Mouse (Mus musculus): ENCODE measurements around the gene Lnx2.

Gene Lnx2

GRCm38 (mm10) chr5:147077305-147078034 lies 1.1 kb upstream of the Lnx2 start:
- DNase-seq (ENCODE audit: low read depth, low spot score): no peak

DNA sequence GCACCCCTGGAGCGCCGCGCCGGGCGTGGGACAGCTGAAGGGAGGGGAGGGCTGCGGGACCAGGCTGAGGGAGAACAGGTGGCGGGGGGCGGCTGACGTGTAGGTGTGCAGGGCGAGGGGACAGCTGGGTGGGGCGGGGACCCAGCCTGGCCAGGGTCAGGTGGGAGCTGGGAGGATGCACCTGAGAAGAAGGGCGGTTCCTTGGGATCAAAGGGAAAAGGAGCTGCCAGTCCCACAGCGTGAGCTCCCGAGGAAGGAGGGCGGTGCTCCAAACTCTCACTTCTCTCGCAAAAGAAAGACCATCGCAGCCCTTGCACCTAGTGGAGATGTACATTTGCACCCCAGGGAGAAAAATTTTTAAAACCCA lies 396 bp upstream of the Lnx2 start, which contains the start of gene Polr1d:
Polr1d (plus strand) TSS at position 252 of the 367 bp plus-strand sequence.
- no peak for DNase-seq (ENCODE audit: low read depth, low spot score)

DNA sequence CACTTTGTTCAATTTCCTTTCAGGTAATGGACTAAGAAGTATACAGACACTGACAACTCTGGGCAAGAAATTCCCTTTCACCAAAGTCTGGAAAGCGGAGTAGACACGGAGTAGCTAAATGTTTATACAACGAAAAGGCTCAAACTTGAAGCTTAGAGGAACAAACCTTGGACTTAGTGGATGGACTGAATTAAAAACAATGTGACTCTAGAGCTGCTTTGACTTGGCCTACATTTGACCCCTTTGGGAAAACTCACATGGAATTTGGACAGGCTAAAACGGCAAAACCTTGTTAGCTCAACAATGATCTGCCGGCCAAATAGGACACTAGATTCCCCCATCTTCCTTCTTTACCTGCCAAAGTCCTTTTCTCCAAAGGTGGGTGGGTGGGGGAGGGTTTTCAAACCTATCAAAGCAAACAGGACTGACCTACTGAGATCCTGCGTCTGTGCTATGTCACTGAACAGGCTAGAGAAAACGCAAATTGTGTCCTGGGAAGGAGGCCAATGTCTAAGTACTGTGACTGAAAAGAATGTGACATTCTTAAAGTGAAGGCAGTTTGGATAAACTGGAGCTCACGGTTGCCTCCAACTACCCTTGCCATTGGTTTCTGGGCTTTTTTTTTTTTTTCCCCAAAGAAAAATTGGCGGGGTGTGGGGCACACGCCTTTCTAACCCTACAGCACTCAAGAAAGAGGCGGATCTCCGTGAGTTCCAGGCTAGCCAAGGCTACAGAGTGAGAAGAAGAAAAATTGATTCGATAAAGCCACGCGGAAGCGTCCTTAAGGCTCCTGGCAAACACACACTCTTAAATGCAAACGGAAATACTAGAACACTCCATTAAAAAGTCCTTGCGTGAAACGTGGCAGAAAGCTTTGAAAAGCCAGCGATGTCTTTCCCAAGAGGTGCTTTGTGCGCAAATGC lies 1.0 kb downstream of the Lnx2 start:
- DNase-seq (ENCODE audit: low read depth, low spot score): no peak

- DNase-seq (ENCODE audit: low read depth, low spot score): no peak
These were observed 2.6 kb downstream of the Lnx2 start for GRCm38 (mm10) chr5:147073805-147074204.

GRCm38 (mm10) chr5:147071886-147072285 lies 4.5 kb downstream of the Lnx2 start:
- no peak for DNase-seq (ENCODE audit: low read depth, low spot score)

- no peak for DNase-seq (ENCODE audit: low read depth, low spot score)
These were observed 5.4 kb downstream of the Lnx2 start for GRCm38 (mm10) chr5:147070791-147071516.

DNA sequence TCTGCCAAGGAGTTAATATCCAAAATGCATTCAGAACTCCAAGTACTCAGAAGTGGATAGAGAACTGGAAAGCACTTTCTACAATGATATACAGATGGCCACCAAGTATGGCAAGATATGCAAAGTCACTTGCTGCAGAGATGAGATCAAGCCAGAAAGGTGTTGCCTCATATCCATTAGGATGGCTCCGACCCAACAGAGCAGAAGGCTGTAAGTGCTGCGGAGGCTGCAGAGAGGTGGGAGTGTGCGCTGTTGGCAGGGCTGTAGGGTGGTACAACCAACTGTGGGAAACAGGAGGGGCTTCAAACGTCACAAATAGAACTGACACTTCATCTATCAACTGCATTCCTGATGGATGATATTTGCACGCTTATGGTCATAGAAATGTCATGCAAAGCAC lies 7.5 kb downstream of the Lnx2 start:
- no peak for DNase-seq (ENCODE audit: low read depth, low spot score)

- no peak for DNase-seq (ENCODE audit: low read depth, low spot score)
These were observed 9.4 kb downstream of the Lnx2 start for GRCm38 (mm10) chr5:147066965-147067364.

DNA sequence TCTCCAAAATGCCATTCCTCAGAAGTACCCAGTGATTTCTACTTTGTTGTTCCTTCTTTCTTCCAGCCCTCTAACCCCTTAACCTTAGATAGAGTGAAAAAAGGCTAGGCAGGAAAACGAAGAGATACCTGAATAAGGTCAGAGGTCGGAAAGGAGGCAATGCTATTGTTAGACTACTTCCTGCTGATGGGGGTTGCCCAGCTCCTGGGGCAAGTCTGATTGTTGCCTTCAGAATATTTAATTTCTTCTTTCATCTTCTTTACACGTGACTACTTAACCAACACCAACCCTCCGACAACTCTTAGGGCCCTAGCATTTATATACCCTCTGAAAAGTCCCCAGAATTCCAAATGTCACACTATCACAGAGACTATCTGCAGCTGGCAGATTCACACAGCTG lies 10.3 kb downstream of the Lnx2 start:
- no peak for DNase-seq (ENCODE audit: low read depth, low spot score)

DNA sequence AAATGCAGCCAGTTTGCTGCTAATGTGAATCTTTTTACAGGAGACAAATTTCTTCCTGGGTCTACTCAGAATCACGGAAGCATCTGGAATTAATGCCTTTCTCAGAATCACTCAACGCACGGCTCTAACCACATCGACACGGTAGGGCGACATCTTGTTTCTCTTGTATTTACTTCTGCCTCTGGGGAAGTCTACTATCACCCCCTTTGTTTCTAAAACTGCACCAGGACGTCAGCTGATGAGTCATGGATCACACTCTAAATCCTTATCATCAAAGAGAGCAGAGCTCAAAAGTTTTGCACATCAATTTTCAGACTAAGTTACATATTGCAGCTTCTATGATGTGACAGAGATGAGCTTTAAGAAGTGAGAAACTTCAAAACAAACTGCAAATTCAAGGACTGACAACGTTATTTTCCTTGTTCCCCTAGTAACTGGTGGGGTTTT lies 13.1 kb downstream of the Lnx2 start:
- DNase-seq (ENCODE audit: low read depth, low spot score): no peak

- DNase-seq (ENCODE audit: low read depth, low spot score): no peak
These were observed 16.4 kb downstream of the Lnx2 start for GRCm38 (mm10) chr5:147060024-147060423.

DNA sequence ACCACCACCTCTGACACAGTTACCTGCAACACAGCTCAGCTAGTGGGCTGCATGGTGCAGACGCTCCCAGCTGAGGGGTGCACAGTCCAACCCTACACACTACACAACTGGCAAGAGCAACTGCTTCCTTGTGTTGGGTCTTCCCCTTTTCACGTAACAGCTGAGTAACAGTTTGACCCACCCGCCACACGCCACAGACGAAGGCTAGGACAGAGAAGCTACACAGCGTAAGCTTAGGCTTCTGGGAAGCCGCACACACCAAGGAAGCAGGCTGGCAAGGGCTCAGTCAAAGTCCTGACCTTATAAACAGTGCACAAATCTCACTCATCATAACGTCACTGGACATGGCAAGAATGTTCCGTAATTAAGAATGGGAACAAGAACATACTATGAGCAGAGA lies 17.1 kb downstream of the Lnx2 start:
- DNase-seq (ENCODE audit: low read depth, low spot score): no peak

DNA sequence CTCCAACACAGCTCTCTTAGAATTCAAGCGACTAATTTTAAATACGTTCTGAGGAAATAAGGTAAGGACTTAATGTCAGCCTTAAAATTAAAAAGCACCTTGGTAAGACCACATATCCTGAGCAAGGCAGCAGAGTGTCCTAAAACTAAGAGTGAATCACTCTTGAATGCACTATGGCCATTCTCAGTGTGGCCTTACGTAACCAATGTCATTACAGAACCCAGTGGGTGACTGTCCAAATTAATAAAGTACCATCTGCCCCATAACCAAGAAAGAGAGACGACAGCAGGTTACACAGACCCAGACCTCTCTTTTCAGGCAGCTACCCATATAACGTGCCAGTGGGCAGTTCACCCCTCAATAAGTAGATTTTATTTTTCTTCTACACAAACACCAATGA lies 17.7 kb downstream of the Lnx2 start:
- DNase-seq (ENCODE audit: low read depth, low spot score): no peak

GRCm38 (mm10) chr5:147057626-147058414 lies 18.6 kb downstream of the Lnx2 start:
- DNase-seq (ENCODE audit: low read depth, low spot score): no peak

GRCm38 (mm10) chr5:147056712-147057290 lies 19.6 kb downstream of the Lnx2 start:
- DNase-seq (ENCODE audit: low read depth, low spot score): no peak

DNA sequence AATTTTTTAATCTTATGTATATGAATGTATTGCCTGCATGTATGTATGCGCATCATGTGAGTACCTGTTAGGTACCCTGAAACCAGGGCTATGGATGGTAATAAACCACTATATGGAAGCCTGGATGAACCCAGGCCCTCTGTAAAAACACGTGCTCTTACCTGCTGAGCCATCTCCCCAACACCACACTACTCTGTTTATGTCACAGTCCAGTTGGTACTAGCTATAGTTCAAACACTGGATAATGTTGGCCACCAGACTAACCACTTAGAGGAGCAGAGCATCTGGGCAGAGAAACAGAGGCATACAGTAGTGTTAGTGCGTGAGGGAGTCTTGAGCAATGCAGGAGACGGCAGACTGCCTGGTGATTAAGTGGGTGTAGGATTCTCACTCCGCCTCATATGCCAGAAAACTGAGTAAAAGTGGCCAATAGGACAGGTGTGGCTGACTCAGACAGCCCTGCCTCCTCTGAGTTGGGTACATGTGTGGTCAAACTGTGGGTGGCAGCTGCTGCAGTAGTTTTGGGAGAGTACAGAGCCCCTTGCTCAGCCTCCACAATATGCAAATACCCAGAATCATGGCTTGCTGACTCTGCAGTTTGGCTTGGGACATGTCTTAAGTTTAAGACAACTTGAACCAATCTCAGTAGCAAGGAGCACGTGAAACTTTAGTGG lies 20.7 kb downstream of the Lnx2 start:
- DNase-seq (ENCODE audit: low read depth, low spot score): no peak

DNA sequence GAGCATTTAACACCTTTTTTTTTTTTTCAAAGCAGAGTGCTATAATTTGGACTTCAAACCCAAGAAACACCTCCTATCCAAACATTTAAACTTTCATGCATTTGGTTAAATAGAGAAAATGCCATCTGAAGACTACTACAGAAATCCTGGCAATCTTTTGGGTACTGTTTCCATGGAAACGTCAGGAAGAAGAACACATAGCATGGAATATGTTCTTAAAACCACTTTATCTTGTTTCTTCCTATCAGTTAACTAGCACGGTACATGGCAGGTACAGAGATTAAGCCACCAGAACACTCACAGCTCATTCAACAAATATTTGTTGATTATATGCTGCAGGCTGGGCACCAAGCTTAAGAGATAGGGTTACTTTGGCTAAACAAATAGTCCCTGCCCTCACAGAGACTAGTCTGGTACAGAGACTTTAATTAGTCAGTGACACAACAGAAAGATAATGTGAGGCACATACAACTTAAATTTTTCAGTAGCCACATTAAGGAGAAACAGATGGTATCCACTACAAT lies 21.6 kb downstream of the Lnx2 start:
- no peak for DNase-seq (ENCODE audit: low read depth, low spot score)

DNA sequence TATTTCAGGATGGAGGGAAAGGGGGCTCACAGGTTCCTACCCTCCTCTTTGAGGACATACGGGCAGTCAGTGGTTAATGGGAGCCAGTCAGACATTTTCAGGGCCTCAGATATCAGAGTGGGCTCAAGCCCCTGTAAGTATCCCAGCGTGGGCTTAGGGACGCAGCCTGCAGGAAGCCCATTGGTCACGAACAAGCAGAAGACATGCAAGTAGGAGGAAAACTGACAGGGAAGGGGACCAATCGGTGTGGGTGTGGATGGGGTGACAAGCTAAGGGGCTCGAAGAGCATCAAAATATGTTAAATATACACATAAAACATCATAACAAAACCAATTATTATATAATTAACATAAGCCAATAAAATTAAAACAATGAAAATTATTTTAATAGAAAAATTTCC lies 22.1 kb downstream of the Lnx2 start:
- DNase-seq (ENCODE audit: low read depth, low spot score): no peak

DNA sequence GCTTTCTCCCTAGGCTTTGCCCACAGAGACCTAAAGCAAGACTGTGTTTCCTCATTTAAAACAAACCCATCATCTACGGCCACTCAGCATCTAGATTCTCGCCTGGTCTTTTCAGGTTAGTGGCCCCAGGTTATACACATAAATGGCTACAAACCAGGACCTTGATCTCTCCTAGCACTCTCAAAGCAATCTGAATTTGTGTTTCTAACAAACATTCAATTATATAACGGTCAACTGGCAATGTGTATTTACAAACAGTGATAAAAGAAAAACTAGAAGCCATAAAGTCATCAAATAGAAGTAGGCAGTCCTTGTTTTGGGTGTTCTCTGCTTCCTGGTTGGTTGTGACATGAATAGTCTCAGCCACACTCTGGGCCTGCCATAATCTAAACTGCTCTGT lies 22.9 kb downstream of the Lnx2 start:
- no peak for DNase-seq (ENCODE audit: low read depth, low spot score)

DNA sequence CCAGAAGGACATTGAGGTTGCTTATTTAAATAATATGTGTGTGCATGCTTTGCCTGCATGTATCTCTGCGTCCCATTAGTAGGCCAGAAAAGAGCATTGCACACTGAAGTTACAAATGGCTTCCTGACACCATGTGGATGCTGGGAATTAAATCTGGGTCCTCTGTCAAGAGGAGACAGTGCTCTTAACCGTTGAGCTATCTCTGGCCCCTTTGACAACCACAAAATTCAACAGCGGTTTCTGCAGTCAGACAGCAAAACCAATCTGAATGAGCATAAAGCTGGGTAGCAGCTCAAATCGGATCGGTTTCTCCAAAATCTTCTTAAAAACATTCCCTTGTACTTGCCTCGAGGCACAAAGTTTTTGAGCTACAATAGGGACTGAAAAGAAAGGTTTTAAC lies 23.3 kb downstream of the Lnx2 start:
- DNase-seq (ENCODE audit: low read depth, low spot score): no peak

Measured in brain, embryonic 18.5 days (tissue).